Mouse (Mus musculus): Measurements from ENCODE around the gene Reg3g. TPM values are rescaled to one million over a fixed set of nuclear protein-coding genes. Genes with fewer than 3 reads are reported as not detected.

The Reg3g gene
- polyA plus RNA-seq, 2 experiments = not detected

GRCm38 (mm10) chr6:78494633-78495032, 26.0 kb upstream of the Reg3g start:
- H3K27ac ChIP-seq (replicated peaks; ENCODE audit: low read depth, low read length) = no peak overlapping the region
- H3K36me3 ChIP-seq (ENCODE audit: control insufficient read depth, insufficient read depth, low read length) = no peaks in the 10 kb centered on the region
- H3K4me1 ChIP-seq (ENCODE audit: control insufficient read depth, insufficient read depth, low read length) = no peaks in the 10 kb centered on the region
- no peak overlapping the region for H3K9ac ChIP-seq (ENCODE audit: low read depth, low read length, severe bottlenecking)
- ATAC-seq (ENCODE audit: low FRiP score, low read depth) = no peak
- H3K27me3 ChIP-seq (ENCODE audit: control insufficient read depth, insufficient read depth, low read length) = no peaks in the 10 kb centered on the region
- TF ChIP-seq POLR2A (IDR thresholded peaks at IDR 0.05; ENCODE audit: borderline replicate concordance, extremely low read depth, insufficient read depth, insufficient read length) = no peak
- DNase-seq (ENCODE audit: low spot score) = no peak
- 89% methylated on average over 3 of the region's 3 CpGs for WGBS
- H3K4me3 ChIP-seq (replicated peaks; ENCODE audit: low read length) = no peak overlapping the region
- no peak overlapping the region for H3K4me2 ChIP-seq (replicated peaks; ENCODE audit: low read depth, low read length, severe bottlenecking)
- H3K9me3 ChIP-seq (ENCODE audit: control insufficient read depth, low read length) = no peaks in the 10 kb centered on the region

GRCm38 (mm10) chr6:78469287-78469686, 615 bp upstream of the Reg3g start:
- ATAC-seq (ENCODE audit: low FRiP score, low read depth) (no peak), DNase-seq (ENCODE audit: low spot score) (no peak)
- WGBS = 66% methylated on average over 3 of the region's 3 CpGs
- Histone ChIP-seq H3K4me2 (replicated peaks; ENCODE audit: low read depth, low read length, severe bottlenecking) (no peak overlapping the region), H3K36me3 (ENCODE audit: control insufficient read depth, insufficient read depth, low read length) (no peaks in the 10 kb centered on the region), H3K9me3 (ENCODE audit: control insufficient read depth, low read length) (no peaks in the 10 kb centered on the region), H3K27me3 (ENCODE audit: control insufficient read depth, insufficient read depth, low read length) (no peaks in the 10 kb centered on the region), H3K9ac (ENCODE audit: low read depth, low read length, severe bottlenecking) (no peak overlapping the region), H3K4me3 (replicated peaks; ENCODE audit: low read length) (no peak overlapping the region), H3K27ac (replicated peaks; ENCODE audit: low read depth, low read length) (no peak overlapping the region), H3K4me1 (ENCODE audit: control insufficient read depth, insufficient read depth, low read length) (no peaks in the 10 kb centered on the region)
- no peak for TF ChIP-seq POLR2A (IDR thresholded peaks at IDR 0.05; ENCODE audit: borderline replicate concordance, extremely low read depth, insufficient read depth, insufficient read length)

DNA sequence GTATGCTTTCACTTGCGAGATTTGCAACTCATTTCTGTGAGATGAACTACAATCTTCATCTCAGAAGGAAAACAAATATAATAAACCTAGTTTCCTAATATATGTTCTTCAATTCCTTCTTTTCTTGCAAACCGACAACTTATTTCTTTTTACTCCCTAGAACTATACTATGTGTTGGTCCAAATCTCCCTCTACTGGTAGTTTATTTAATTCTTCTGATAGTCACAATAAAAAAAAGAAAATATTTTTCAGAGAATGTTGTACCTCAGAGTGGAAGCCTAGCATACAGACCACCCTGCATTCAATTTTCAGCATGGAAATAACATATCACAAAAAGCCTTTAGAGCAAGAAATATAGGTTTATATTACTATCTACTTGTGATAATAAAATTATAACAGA, 5.4 kb downstream of the Reg3g start:
- no peaks in the 10 kb centered on the region for H3K36me3 ChIP-seq (ENCODE audit: control insufficient read depth, insufficient read depth, low read length)
- H3K4me1 ChIP-seq (ENCODE audit: control insufficient read depth, insufficient read depth, low read length) = no peaks in the 10 kb centered on the region
- H3K9ac ChIP-seq (ENCODE audit: low read depth, low read length, severe bottlenecking) = no peak overlapping the region
- H3K4me3 ChIP-seq (replicated peaks; ENCODE audit: low read length) = no peak overlapping the region
- ATAC-seq (ENCODE audit: low FRiP score, low read depth) (no peak), DNase-seq (ENCODE audit: low spot score) (no peak)
- TF ChIP-seq POLR2A (IDR thresholded peaks at IDR 0.05; ENCODE audit: borderline replicate concordance, extremely low read depth, insufficient read depth, insufficient read length) = no peak
- H3K4me2 ChIP-seq (replicated peaks; ENCODE audit: low read depth, low read length, severe bottlenecking) = no peak overlapping the region
- WGBS = 75% methylated on average over 2 of the region's 2 CpGs
- H3K27ac ChIP-seq (replicated peaks; ENCODE audit: low read depth, low read length) = no peak overlapping the region
- H3K27me3 ChIP-seq (ENCODE audit: control insufficient read depth, insufficient read depth, low read length) = no peaks in the 10 kb centered on the region
- H3K9me3 ChIP-seq (ENCODE audit: control insufficient read depth, low read length) = no peaks in the 10 kb centered on the region

DNA sequence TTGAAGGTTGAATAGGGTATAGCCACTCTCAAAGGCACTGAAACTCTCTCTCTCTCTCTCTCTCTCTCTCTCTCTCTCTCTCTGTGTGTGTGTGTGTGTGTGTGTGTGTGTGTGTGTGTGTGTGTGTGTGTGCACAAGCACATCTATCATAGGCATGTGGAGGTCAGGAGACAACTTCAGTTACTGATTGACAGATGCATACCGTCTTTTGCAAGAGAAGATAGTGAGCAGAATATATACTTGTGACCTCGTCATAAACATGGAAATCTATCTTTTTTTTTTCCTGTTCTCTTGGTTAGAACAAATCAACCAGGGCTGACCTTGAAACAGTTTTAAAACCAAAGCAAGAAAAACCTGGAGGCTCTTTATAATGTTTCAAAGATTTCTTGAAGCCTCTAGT, 6.3 kb downstream of the Reg3g start:
- no peaks in the 10 kb centered on the region for H3K27me3 ChIP-seq (ENCODE audit: control insufficient read depth, insufficient read depth, low read length)
- no peak overlapping the region for H3K27ac ChIP-seq (replicated peaks; ENCODE audit: low read depth, low read length)
- H3K4me2 ChIP-seq (replicated peaks; ENCODE audit: low read depth, low read length, severe bottlenecking) = no peak overlapping the region
- no peak for TF ChIP-seq POLR2A (IDR thresholded peaks at IDR 0.05; ENCODE audit: borderline replicate concordance, extremely low read depth, insufficient read depth, insufficient read length)
- H3K9ac ChIP-seq (ENCODE audit: low read depth, low read length, severe bottlenecking) = no peak overlapping the region
- no peaks in the 10 kb centered on the region for H3K4me1 ChIP-seq (ENCODE audit: control insufficient read depth, insufficient read depth, low read length)
- 76% methylated on average over 2 of the region's 2 CpGs for WGBS
- DNase-seq (ENCODE audit: low spot score) (no peak), ATAC-seq (ENCODE audit: low FRiP score, low read depth) (no peak)
- no peak overlapping the region for H3K4me3 ChIP-seq (replicated peaks; ENCODE audit: low read length)
- H3K36me3 ChIP-seq (ENCODE audit: control insufficient read depth, insufficient read depth, low read length) = no peaks in the 10 kb centered on the region
- H3K9me3 ChIP-seq (ENCODE audit: control insufficient read depth, low read length) = no peaks in the 10 kb centered on the region

- Histone ChIP-seq H3K36me3 (ENCODE audit: control insufficient read depth, insufficient read depth, low read length) (no peaks in the 10 kb centered on the region), H3K9ac (ENCODE audit: low read depth, low read length, severe bottlenecking) (no peak overlapping the region), H3K4me3 (replicated peaks; ENCODE audit: low read length) (no peak overlapping the region), H3K9me3 (ENCODE audit: control insufficient read depth, low read length) (no peaks in the 10 kb centered on the region), H3K4me2 (replicated peaks; ENCODE audit: low read depth, low read length, severe bottlenecking) (no peak overlapping the region), H3K4me1 (ENCODE audit: control insufficient read depth, insufficient read depth, low read length) (no peaks in the 10 kb centered on the region), H3K27me3 (ENCODE audit: control insufficient read depth, insufficient read depth, low read length) (no peaks in the 10 kb centered on the region), H3K27ac (replicated peaks; ENCODE audit: low read depth, low read length) (no peak overlapping the region)
- no peak for TF ChIP-seq POLR2A (IDR thresholded peaks at IDR 0.05; ENCODE audit: borderline replicate concordance, extremely low read depth, insufficient read depth, insufficient read length)
- WGBS = 52% methylated on average over 3 of the region's 3 CpGs
- no peak for ATAC-seq (ENCODE audit: low FRiP score, low read depth)
- DNase-seq (ENCODE audit: low spot score) = no peak
These were observed 8.4 kb downstream of the Reg3g start for GRCm38 (mm10) chr6:78460191-78460825.

- Histone ChIP-seq H3K9ac (ENCODE audit: low read depth, low read length, severe bottlenecking) (no peak overlapping the region), H3K4me3 (replicated peaks; ENCODE audit: low read length) (no peak overlapping the region), H3K9me3 (ENCODE audit: control insufficient read depth, low read length) (no peaks in the 10 kb centered on the region), H3K4me2 (replicated peaks; ENCODE audit: low read depth, low read length, severe bottlenecking) (no peak overlapping the region), H3K27me3 (ENCODE audit: control insufficient read depth, insufficient read depth, low read length) (no peaks in the 10 kb centered on the region), H3K4me1 (ENCODE audit: control insufficient read depth, insufficient read depth, low read length) (no peaks in the 10 kb centered on the region), H3K27ac (replicated peaks; ENCODE audit: low read depth, low read length) (no peak overlapping the region), H3K36me3 (ENCODE audit: control insufficient read depth, insufficient read depth, low read length) (no peaks in the 10 kb centered on the region)
- DNase-seq (ENCODE audit: low spot score) = no peak
- no peak for TF ChIP-seq POLR2A (IDR thresholded peaks at IDR 0.05; ENCODE audit: borderline replicate concordance, extremely low read depth, insufficient read depth, insufficient read length)
- 88% methylated on average over 2 of the region's 2 CpGs for WGBS
- ATAC-seq (ENCODE audit: low FRiP score, low read depth) = no peak
These were observed 15.9 kb downstream of the Reg3g start for GRCm38 (mm10) chr6:78452804-78453203.

Data from limb, embryonic 14.5 days (tissue).